Mouse (Mus musculus) intestine, embryonic 14.5 days (tissue): Measurements from ENCODE around the gene Ackr3. TPM values are rescaled to one million over a fixed set of nuclear protein-coding genes. Genes with fewer than 3 reads are reported as not detected.

ENCODE experiments used
- ATAC-seq: fragments of 200-750 bp; cut with Nextera tagmentation; replicated peaks from 2 replicates; pipeline ENCODE4 v1.8.0; 2017; ENCODE audit warnings: low read depth, moderate number of reproducible peaks, moderate TSS enrichment, moderate library complexity; ENCODE audit not compliant: low FRiP score, low TSS enrichment
- DNase-seq: peaks from one replicate; pipeline ENCODE4 v3.0.0-alpha.2; 2018; ENCODE audit warnings: low spot score
- H3K27ac ChIP-seq: fragments of 300-500 bp; sonication (generic); 2 replicates; pipeline ENCODE4 v1.5.1; 2014; ENCODE audit warnings: low read depth, mild to moderate bottlenecking, control low read depth
- H3K27me3 ChIP-seq: fragments of 300-500 bp; sonication (generic); replicated peaks from 2 replicates; pipeline ENCODE4 v1.6.1; 2014; ENCODE audit warnings: low read length, control low read depth; ENCODE audit not compliant: control insufficient read depth, insufficient read depth
- H3K36me3 ChIP-seq: fragments of 300-500 bp; sonication (generic); 2 replicates; pipeline ENCODE4 v1.6.1; 2014; ENCODE audit warnings: low read length, control low read depth; ENCODE audit not compliant: control insufficient read depth, insufficient read depth
- H3K4me1 ChIP-seq: fragments of 300-500 bp; sonication (generic); replicated peaks from 2 replicates; pipeline ENCODE4 v1.6.1; 2014; ENCODE audit warnings: low read length, control low read depth, mixed read lengths; ENCODE audit not compliant: control insufficient read depth, insufficient read depth
- H3K4me2 ChIP-seq: fragments of 300-500 bp; sonication (generic); 2 replicates; pipeline ENCODE4 v1.6.1; 2014; ENCODE audit warnings: low read length
- H3K4me3 ChIP-seq: fragments of 300-500 bp; sonication (generic); 2 replicates; pipeline ENCODE4 v1.5.1; 2014; ENCODE audit warnings: low read depth, low read length, control low read depth, mixed read lengths
- H3K9ac ChIP-seq: fragments of 300-500 bp; sonication (generic); 2 replicates; pipeline ENCODE4 v1.6.1; 2014; ENCODE audit warnings: mild to moderate bottlenecking, low read length
- H3K9me3 ChIP-seq: fragments of 300-500 bp; sonication (generic); 2 replicates; pipeline ENCODE4 v1.6.1; 2016; ENCODE audit warnings: low read length, control low read depth; ENCODE audit not compliant: control insufficient read depth
- WGBS: fragments of 180-500 bp; shearing (Covaris S2); extraction: QIAGEN DNeasy Blood & Tissue Kit; methylation state at CpG from one replicate; pipeline ENCODE4 v1.1.7; 2014; 5-methylcytosine and 5-hydroxymethylcytosine counted together
- polyA plus RNA-seq: library from polyadenylated mRNA; unstranded; fragments of >200 nt; fragmentation: Nextera tagmentation; extraction: Ambion mirVana; gene quantifications from 2 replicates; pipeline ENCODE4 v1.2.1, GENCODE M21; 2014

Ackr3 gene
- polyA plus RNA-seq, 1 experiment from 2014 or later: 19.9 TPM

DNA sequence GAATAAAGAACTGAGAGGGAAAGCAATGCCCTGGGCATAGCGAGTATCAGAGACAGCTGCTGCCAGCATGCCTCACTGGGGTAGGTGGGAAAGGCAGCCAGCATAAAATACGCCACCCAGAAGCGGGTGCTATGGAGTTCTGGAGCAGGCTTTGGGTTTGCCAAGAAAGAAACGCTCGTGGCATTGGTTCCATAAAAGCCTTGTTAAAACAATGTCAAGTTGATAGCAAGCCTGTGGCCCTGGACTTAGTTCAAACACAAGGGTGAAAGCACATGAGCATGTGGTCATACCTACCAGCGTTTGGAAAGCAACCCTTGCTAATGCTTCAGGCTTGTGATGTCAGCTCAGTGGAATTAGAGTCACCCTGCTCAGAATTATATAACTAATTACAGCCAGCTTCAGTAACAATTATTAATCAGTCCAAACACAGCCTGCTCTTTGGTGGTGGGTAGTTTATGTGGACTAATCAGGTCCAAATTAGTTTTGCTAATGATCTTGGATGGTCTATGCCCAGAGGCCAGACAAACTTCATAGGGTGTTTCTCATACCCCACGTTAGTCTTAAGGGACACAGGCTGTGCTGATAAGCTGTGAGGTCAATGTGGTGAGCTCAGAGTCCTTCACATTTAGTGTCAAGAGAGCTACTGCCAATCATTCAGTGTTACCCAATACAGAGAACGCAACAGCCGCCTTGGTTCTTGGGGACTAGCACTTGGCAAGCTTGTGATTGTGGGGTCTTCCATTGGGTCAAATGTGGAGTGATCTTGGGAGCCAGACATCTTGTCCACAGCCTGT lies 34.5 kb downstream of the Ackr3 start:
- 84% methylated on average over 9 of the region's 9 CpGs for WGBS
- H3K4me1 ChIP-seq: no peaks in the 10 kb centered on the region
- DNase-seq (no peak), ATAC-seq (no peak)
- H3K4me2 ChIP-seq: no peak overlapping the region
- H3K4me3 ChIP-seq: no peak overlapping the region
- no peaks in the 10 kb centered on the region for H3K36me3 ChIP-seq
- H3K9ac ChIP-seq: no peak overlapping the region
- H3K9me3 ChIP-seq: no peaks in the 10 kb centered on the region
- no peaks in the 10 kb centered on the region for H3K27me3 ChIP-seq
- no peak overlapping the region for H3K27ac ChIP-seq

DNA sequence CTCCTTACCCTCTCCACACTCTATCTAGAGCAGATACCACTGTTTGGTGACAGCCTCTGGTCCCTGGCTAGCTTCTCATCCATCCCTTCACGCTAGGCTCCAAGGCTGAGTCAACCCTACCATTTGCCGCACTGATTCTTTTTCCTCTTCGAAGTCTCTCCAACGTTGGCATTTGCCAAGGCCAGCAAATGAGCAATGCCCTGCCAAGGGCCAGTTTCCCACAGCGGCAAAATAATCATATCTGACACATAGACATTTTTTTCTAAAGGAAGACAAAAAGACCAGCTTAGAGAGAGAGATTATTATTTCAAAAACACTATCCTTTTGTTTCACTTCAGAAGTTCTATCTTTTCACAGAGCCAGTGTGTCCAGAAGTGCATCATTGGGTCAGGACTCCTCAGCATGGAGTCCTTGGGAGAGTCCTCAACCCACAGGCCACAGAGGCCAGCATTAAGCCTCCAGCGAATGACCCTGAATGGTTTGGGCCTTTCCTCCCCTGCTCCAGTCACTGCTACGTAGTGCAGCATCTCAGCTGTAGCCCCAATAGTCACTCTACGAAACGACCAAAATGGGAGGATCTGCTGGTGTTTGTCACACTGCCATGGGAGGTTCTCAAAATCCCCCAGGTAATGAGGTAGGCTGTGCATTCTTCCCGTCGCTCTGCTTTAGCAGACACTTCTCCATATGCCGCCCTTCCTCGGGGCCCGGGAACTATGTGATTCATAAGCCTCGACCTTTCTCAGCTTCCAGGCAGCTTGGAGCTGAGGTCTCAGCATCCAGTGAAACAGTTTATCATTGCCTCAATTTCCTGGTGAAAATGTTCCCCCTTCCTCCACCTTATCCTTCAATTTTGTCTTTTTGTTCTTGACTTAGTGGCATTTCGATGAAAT lies 35.8 kb downstream of the Ackr3 start:
- Histone ChIP-seq H3K4me2 (no peak overlapping the region), H3K27ac (no peak overlapping the region), H3K9ac (no peak overlapping the region), H3K4me3 (no peak overlapping the region), H3K36me3 (no peaks in the 10 kb centered on the region), H3K4me1 (no peaks in the 10 kb centered on the region), H3K27me3 (no peaks in the 10 kb centered on the region), H3K9me3 (no peaks in the 10 kb centered on the region)
- DNase-seq (no peak), ATAC-seq (no peak)
- 81% methylated on average over 16 of the region's 16 CpGs for WGBS

DNA sequence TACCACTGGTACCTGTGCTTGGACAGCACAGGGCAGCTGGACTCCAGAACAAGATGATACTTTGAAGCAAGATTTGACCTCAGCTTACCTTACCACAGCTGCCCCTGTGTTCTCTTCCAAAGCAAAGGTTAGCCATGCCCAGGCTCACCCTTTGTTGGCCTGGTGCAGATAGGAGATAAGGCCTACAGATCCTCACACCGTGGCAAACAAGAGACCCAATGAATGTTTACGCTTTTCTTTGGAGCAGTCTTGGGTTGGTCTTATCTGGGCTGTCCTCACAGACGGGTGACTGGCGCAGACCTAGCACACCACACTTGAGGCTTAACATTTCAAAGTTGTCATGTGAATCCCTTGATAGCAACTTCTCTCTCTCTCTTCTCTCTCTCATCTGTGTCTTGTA lies 36.5 kb downstream of the Ackr3 start:
- Histone ChIP-seq H3K36me3 (no peaks in the 10 kb centered on the region), H3K4me1 (no peaks in the 10 kb centered on the region), H3K27ac (no peak overlapping the region), H3K4me2 (no peak overlapping the region), H3K4me3 (no peak overlapping the region), H3K27me3 (no peaks in the 10 kb centered on the region), H3K9ac (no peak overlapping the region), H3K9me3 (no peaks in the 10 kb centered on the region)
- ATAC-seq: no peak
- WGBS: 67% methylated on average over 4 of the region's 4 CpGs
- no peak for DNase-seq

DNA sequence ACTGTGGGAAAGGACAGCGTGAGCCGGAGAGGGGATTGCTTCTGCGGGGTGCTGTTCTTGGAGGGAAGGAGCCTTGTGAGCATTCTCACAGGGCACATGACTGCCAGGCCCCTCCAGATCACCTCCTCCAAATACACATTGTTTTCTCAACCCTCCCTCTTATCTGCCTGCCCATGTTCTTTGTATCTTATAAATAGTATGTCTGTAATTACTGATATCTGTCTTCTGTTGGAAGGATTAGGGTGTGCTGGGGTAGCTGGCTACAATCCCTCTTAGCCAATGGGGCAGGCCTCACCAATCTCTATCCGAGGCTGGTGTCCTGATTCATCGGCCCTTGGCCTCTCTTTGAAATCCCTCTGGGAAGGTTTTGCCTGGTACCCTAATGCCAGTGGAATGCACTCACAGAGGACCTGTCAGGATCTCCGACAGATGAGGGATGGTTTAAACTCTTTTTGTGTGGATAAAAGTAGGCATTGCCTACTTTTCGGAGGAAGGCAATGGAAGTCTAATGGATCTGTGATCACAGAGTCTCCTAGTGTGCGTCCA lies 38.7 kb downstream of the Ackr3 start:
- ATAC-seq: no peak

DNA sequence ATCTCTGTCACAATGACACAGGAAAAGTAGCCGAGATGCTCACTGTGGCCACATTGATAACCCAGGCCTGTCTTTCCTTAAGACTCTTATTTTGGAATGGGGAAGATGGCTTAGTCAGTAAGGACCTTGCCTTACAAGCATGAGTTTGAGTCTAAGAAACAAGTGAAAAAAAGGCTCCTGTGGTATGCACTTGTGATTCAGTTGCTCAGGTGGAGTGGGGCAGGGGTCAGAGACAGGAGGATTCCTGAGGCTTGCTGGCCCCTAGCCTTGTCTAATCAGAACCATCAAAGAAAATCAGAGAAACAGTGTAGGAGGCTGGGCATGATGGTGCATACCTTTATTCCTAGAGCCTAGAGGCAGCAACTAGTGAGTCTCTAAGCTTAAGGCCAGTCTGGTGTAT lies 40.8 kb downstream of the Ackr3 start:
- Histone ChIP-seq H3K4me3 (no peak overlapping the region), H3K27ac (no peak overlapping the region), H3K4me2 (no peak overlapping the region), H3K36me3 (no peaks in the 10 kb centered on the region), H3K9me3 (no peaks in the 10 kb centered on the region), H3K9ac (no peak overlapping the region), H3K27me3 (no peaks in the 10 kb centered on the region), H3K4me1 (no peaks in the 10 kb centered on the region)
- DNase-seq (no peak), ATAC-seq (no peak)
- 83% methylated on average over 1 of the region's 1 CpGs for WGBS

More for the DNA sequence above, 38.7 kb downstream of the Ackr3 start:
- H3K4me2 ChIP-seq: no peak overlapping the region
- no peak overlapping the region for H3K9ac ChIP-seq
- WGBS: 74% methylated on average over 8 of the region's 8 CpGs
- no peak for DNase-seq
- no peaks in the 10 kb centered on the region for H3K27me3 ChIP-seq
- H3K4me1 ChIP-seq: no peaks in the 10 kb centered on the region
- H3K4me3 ChIP-seq: no peak overlapping the region
- no peak overlapping the region for H3K27ac ChIP-seq
- no peaks in the 10 kb centered on the region for H3K36me3 ChIP-seq
- H3K9me3 ChIP-seq: no peaks in the 10 kb centered on the region

DNA sequence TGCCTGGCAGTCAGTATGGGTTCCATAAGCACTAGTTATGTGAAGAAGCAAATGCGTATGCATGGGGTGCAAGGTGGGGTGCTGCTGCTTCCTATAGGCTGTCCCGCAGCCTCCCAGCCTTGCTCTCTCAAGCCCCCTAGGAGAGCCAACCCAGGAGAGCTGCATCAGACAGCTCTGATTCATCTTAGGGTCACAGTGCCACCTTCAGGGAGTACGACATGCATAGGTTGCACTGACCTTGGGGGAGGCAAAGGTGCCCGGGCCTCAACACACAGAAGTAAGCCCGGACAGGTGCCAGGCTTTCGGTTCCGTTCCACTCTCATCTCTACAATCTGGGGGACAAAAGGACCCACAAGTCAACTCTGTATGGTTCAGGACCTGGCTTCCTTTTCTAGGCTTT lies 41.8 kb downstream of the Ackr3 start:
- DNase-seq: no peak
- H3K4me3 ChIP-seq: no peak overlapping the region
- H3K27me3 ChIP-seq: no peaks in the 10 kb centered on the region
- no peaks in the 10 kb centered on the region for H3K9me3 ChIP-seq
- H3K4me1 ChIP-seq: no peaks in the 10 kb centered on the region
- no peak overlapping the region for H3K9ac ChIP-seq
- H3K36me3 ChIP-seq: no peaks in the 10 kb centered on the region
- no peak overlapping the region for H3K27ac ChIP-seq
- WGBS: 85% methylated on average over 7 of the region's 7 CpGs
- H3K4me2 ChIP-seq: no peak overlapping the region
- no peak for ATAC-seq

DNA sequence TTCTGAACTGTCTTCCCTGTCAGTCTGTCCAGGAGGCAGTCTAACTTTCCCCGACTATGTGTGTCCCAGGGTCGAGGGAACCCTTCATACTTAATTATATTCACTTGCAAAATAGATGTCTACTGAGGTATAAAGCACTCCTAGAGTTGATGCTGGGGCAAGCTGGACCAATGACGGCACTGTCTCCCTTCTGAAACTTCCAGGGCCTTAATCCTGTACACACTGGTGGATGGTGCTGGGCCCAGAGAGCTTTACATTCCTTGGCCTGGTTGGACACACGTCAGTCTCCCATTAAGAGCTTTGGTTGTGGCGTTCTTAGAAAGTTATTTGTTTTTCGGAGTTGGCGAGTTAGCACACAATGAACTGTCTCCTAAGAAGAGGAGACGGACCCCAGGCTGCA lies 42.3 kb downstream of the Ackr3 start:
- Histone ChIP-seq H3K4me1 (no peaks in the 10 kb centered on the region; the same call in 1 of the 2 replicates), H3K4me2 (no peak overlapping the region), H3K4me3 (no peak overlapping the region), H3K36me3 (no peaks in the 10 kb centered on the region), H3K27ac (no peak overlapping the region), H3K9me3 (no peaks in the 10 kb centered on the region), H3K9ac (no peak overlapping the region), H3K27me3 (no peaks in the 10 kb centered on the region)
- WGBS: 71% methylated on average over 8 of the region's 8 CpGs
- ATAC-seq (no peak), DNase-seq (no peak)

DNA sequence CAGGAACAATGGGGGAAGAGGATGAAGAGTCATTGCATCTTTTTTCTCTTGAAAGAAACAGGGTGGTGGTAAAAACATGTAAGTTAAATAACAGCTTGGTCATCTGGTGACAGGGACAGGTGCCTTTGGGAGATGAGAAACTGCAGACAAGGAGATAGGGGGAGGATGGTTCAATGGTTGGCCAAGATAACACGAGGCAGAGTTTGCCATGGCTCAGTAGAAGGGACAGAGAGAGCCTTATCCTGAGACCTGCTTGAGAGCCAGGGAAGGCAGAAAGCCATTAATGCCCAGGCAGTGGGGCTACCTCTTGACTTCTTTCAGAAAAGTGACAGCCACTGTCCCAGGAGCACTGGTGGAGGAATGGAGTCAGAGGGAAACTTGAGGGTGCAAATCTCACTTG lies 43.0 kb downstream of the Ackr3 start:
- no peak for ATAC-seq
- DNase-seq: no peak
- H3K9ac ChIP-seq: no peak overlapping the region
- H3K4me1 ChIP-seq: no peaks in the 10 kb centered on the region; the same call in 1 of the 2 replicates
- no peaks in the 10 kb centered on the region for H3K36me3 ChIP-seq
- H3K4me2 ChIP-seq: no peak overlapping the region
- no peaks in the 10 kb centered on the region for H3K9me3 ChIP-seq
- H3K27me3 ChIP-seq: no peaks in the 10 kb centered on the region
- H3K4me3 ChIP-seq: no peak overlapping the region
- no peak overlapping the region for H3K27ac ChIP-seq
- 54% methylated on average over 1 of the region's 1 CpGs for WGBS
